Mouse (Mus musculus): ENCODE results near the gene Pde3a.

DNA sequence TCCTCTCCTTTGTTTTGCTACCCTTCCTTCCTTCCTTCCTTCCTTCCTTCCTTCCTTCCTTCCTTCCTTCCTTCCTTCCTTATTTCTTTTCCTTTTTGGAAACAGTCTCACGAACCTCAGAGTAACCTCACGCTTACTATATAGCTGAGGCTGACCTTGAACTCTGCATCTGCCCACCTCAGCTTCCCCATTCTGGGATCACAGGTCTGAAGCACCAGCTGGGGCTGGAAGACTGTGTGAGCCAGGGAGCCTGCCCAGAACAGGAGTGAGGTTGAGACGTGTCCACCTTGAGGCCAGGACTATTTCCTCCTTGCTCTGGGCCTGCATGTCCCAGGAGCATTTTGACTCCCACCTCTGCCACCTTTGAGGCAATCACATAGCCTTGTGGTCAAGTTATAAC lies 39.0 kb upstream of the Pde3a start:
- no peak for TF ChIP-seq POLR2A (IDR thresholded peaks at IDR 0.05; ENCODE audit: control insufficient read depth, low read depth, low read length)
- no peak for TF ChIP-seq CTCF (IDR thresholded peaks at IDR 0.05; ENCODE audit: control insufficient read depth, insufficient read depth, insufficient replicate concordance, low read depth, low read length)

All from testis, adult 2 months (tissue).